Mouse (Mus musculus) megakaryocyte, embryonic 14.5 days (primary cell): ENCODE measurements at regions not wholly inside any gene's neighbourhood (a gene's known extent, or its start where the extent isn't known, plus 50 kb on each side); places are given as distances from the start of the nearest gene placed in this dataset.

Source experiments
- FLI1 ChIP-seq: IDR thresholded peaks from 2 replicates; pipeline ENCODE4 v1.6.1; 2012; ENCODE audit warnings: low read length, inconsistent platforms, mixed read lengths
- GATA1 ChIP-seq: IDR thresholded peaks from 3 replicates; pipeline ENCODE4 v1.6.1; 2012; ENCODE audit warnings: mixed read lengths, low read length, inconsistent platforms, borderline replicate concordance

- TF ChIP-seq GATA1 = no peak
- TF ChIP-seq FLI1 = no peak
Observed at GRCm38 (mm10) chr10:98501566-98501965, 412.6 kb upstream of the Atp2b1 start.
